Mouse (Mus musculus): Measurements from ENCODE around the gene BC049715. TPM values are rescaled to one million over a fixed set of nuclear protein-coding genes. Genes with fewer than 3 reads are reported as not detected.

The BC049715 gene
- polyA plus RNA-seq, 1 experiment: 0.86 TPM

Other genes with a start within 250 kb of the BC049715 start
- gene Plbd1, start 165.7 kb upstream of the BC049715 start, polyA plus RNA-seq (2012; rRNA removed): 21.5 and 35.8 TPM in 2 replicates
- gene Gucy2c, start 45.9 kb upstream of the BC049715 start, polyA plus RNA-seq (2012; rRNA removed): 0.04 and 0.09 TPM in 2 replicates
- gene Hist4h4, start 23.2 kb upstream of the BC049715 start, polyA plus RNA-seq (2012; rRNA removed): 0.66 and 0.97 TPM in 2 replicates
- 224 and 310 TPM in 2 replicates for gene H2afj, start 19.4 kb upstream of the BC049715 start, polyA plus RNA-seq (2012; rRNA removed)
- 25.2 and 34.8 TPM in 2 replicates for gene Wbp11, start 607 bp downstream of the BC049715 start, polyA plus RNA-seq (2012; rRNA removed)
- 0.08 and 0.12 TPM in 2 replicates for gene Smco3, start 7.8 kb downstream of the BC049715 start, polyA plus RNA-seq (2012; rRNA removed)
- gene Art4, start 30.1 kb downstream of the BC049715 start, polyA plus RNA-seq (2012; rRNA removed): 10.3 and 12.8 TPM in 2 replicates
- 1,037 and 1,559 TPM in 2 replicates for gene Mgp, start 48.2 kb downstream of the BC049715 start, polyA plus RNA-seq (2012; rRNA removed)
- 0.08 TPM in 2 replicates for gene Erp27, start 94.6 kb downstream of the BC049715 start, polyA plus RNA-seq (2012; rRNA removed)
- gene Pde6h, start 96.2 kb downstream of the BC049715 start, polyA plus RNA-seq (2012; rRNA removed): 0.30 and 23.6 TPM in 2 replicates
- gene Arhgdib, start 114.3 kb downstream of the BC049715 start, polyA plus RNA-seq (2012; rRNA removed): 46.4 and 53.8 TPM in 2 replicates